Mouse (Mus musculus) G1E (cell line): ENCODE results near the gene Olig1. TPM values are rescaled to one million over a fixed set of nuclear protein-coding genes. Genes with fewer than 3 reads are reported as not detected.
"Not testable (repeated sequence)": the region's sequence is repeated elsewhere in the genome, so short reads cannot be mapped to it uniquely, and the experiment has no call there.

Experiments
- ATAC-seq: 2 replicates; pipeline ENCODE4 v1.8.0; 2016; ENCODE audit warnings: mild to moderate bottlenecking; ENCODE audit not compliant: insufficient number of reproducible peaks, poor library complexity, low FRiP score, severe bottlenecking; ENCODE audit errors: extremely low read depth
- DNase-seq: peaks from one replicate; pipeline ENCODE4 v3.0.0; 2012; ENCODE audit warnings: low spot score
- H3K27me3 ChIP-seq: 2 replicates; pipeline ENCODE4 v1.6.1; 2012; ENCODE audit warnings: mild to moderate bottlenecking, low read length, inconsistent platforms; ENCODE audit not compliant: insufficient read depth
- H3K36me3 ChIP-seq: replicated peaks from 2 replicates; pipeline ENCODE3; 2012; ENCODE audit warnings: mild to moderate bottlenecking, inconsistent platforms
- H3K4me1 ChIP-seq: 2 replicates; pipeline ENCODE4 v1.6.1; 2012; ENCODE audit warnings: low read depth, low read length, inconsistent platforms, mixed read lengths; ENCODE audit not compliant: insufficient read depth
- H3K4me3 ChIP-seq: 2 replicates; pipeline ENCODE4 v1.5.1; 2012; ENCODE audit warnings: low read depth, mild to moderate bottlenecking, inconsistent platforms, low read length, moderate library complexity, mixed read lengths
- H3K9me3 ChIP-seq: replicated peaks from 2 replicates; pipeline ENCODE4 v1.6.1; 2012; ENCODE audit warnings: inconsistent platforms
- CTCF ChIP-seq: IDR thresholded peaks from 2 replicates; pipeline ENCODE4 v1.5.1; 2012; ENCODE audit warnings: low read depth, low read length, inconsistent platforms, mixed read lengths
- GATA1 ChIP-seq: IDR thresholded peaks from 2 replicates; pipeline ENCODE4 v1.6.1; 2012; ENCODE audit warnings: borderline replicate concordance, low read length, inconsistent platforms, mixed read lengths
- GATA2 ChIP-seq: IDR thresholded peaks from 2 replicates; pipeline ENCODE4 v1.6.1; 2012; ENCODE audit warnings: low read depth, low read length, inconsistent platforms, borderline replicate concordance
- POLR2AphosphoS5 ChIP-seq: IDR thresholded peaks from 2 replicates; pipeline ENCODE4 v1.6.1; 2012; ENCODE audit warnings: low read depth, low read length, inconsistent platforms; ENCODE audit not compliant: insufficient replicate concordance
- TAL1 ChIP-seq: conservative IDR thresholded peaks from 2 replicates; pipeline ENCODE4 v1.6.1; 2012; ENCODE audit warnings: low read depth, low read length, inconsistent platforms, mixed read lengths
- polyA plus RNA-seq: library from polyadenylated mRNA; stranded (reverse); fragments of >175 nt; gene quantifications from 2 replicates; pipeline ENCODE4 v1.2.3, GENCODE M21; 2012
- total RNA-seq, 2 experiments: library from RNA; stranded (forward) in 1 of 2; stranded (reverse) in 1 of 2; fragments of 200-1000 nt in 1 of 2; fragments of >200 nt in 1 of 2; fragmentation: Nextera tagmentation in 1 of 2; gene quantifications; 2 replicates each; pipeline ENCODE4 v1.2.3; 2014 to 2017

Olig1 gene
- total and polyA plus RNA-seq, 3 experiments, result not detected

GRCm38 (mm10) chr16:91239024-91239423, 30.5 kb upstream of the Olig1 start:
- ATAC-seq (no peak), DNase-seq (no peak)

GRCm38 (mm10) chr16:91246292-91246691, 23.3 kb upstream of the Olig1 start:
- no peaks in the 10 kb centered on the region for H3K9me3 ChIP-seq
- no peaks in the 10 kb centered on the region for H3K4me1 ChIP-seq
- TF ChIP-seq TAL1 (no peak), GATA1 (no peak), GATA2 (no peak), CTCF (no peak), POLR2AphosphoS5 (no peak)
- peaks cover 3% of the 10 kb centered on the region; the same call in 1 of the 2 replicates for H3K27me3 ChIP-seq
- H3K36me3 ChIP-seq, result no peaks in the 10 kb centered on the region
- DNase-seq (no peak), ATAC-seq (no peak)
- no peak overlapping the region for H3K4me3 ChIP-seq

More at GRCm38 (mm10) chr16:91239024-91239423, 30.5 kb upstream of the Olig1 start:
- H3K27me3 ChIP-seq, result peaks cover 9% of the 10 kb centered on the region; the same call in 1 of the 2 replicates
- H3K4me1 ChIP-seq, result no peaks in the 10 kb centered on the region
- TF ChIP-seq TAL1 (no peak), CTCF (no peak), POLR2AphosphoS5 (no peak), GATA2 (no peak), GATA1 (no peak)
- H3K4me3 ChIP-seq, result no peak overlapping the region
- H3K9me3 ChIP-seq, result no peaks in the 10 kb centered on the region
- H3K36me3 ChIP-seq, result no peaks in the 10 kb centered on the region

- H3K27me3 ChIP-seq, result peaks cover 12% of the 10 kb centered on the region
- not testable (repeated sequence) for H3K4me3 ChIP-seq, DNase-seq, H3K36me3 ChIP-seq, ATAC-seq, H3K4me1 ChIP-seq, H3K9me3 ChIP-seq
Observed at GRCm38 (mm10) chr16:91255419-91256164, 14.0 kb upstream of the Olig1 start.

DNA sequence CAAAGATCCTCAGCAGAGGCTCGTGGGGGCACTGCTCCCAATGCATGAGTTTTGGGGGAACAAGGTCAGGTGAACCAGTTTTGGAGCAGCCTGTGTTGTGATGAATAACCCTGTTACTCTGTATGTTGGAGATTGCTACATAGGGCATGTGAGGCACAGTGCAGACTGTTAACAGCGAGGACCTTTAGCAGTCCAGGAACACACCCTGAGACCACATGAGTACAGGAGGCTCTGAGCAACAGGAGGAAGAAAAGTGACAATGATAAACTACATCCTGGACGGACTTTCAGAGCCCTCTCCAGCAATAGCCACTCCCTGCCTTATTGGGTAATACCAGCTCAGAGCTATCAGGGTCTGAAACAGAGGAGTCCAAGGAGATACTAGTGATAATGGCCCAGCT, 10.6 kb upstream of the Olig1 start:
- Histone ChIP-seq H3K36me3 (no peaks in the 10 kb centered on the region), H3K9me3 (no peaks in the 10 kb centered on the region), H3K4me1 (no peaks in the 10 kb centered on the region), H3K27me3 (peaks cover 12% of the 10 kb centered on the region), H3K4me3 (no peak overlapping the region)
- ATAC-seq, result no peak
- DNase-seq, result no peak
- TF ChIP-seq POLR2AphosphoS5 (no peak), GATA2 (no peak), TAL1 (no peak), GATA1 (no peak), CTCF (no peak)

- DNase-seq (no peak), ATAC-seq (no peak)
- Histone ChIP-seq H3K27me3 (peaks cover 12% of the 10 kb centered on the region), H3K4me3 (no peak overlapping the region), H3K4me1 (no peaks in the 10 kb centered on the region), H3K36me3 (no peaks in the 10 kb centered on the region), H3K9me3 (no peaks in the 10 kb centered on the region)
- TF ChIP-seq GATA2 (no peak), GATA1 (no peak), TAL1 (no peak), CTCF (no peak), POLR2AphosphoS5 (no peak)
Observed at GRCm38 (mm10) chr16:91260861-91261260, 8.7 kb upstream of the Olig1 start.

DNA sequence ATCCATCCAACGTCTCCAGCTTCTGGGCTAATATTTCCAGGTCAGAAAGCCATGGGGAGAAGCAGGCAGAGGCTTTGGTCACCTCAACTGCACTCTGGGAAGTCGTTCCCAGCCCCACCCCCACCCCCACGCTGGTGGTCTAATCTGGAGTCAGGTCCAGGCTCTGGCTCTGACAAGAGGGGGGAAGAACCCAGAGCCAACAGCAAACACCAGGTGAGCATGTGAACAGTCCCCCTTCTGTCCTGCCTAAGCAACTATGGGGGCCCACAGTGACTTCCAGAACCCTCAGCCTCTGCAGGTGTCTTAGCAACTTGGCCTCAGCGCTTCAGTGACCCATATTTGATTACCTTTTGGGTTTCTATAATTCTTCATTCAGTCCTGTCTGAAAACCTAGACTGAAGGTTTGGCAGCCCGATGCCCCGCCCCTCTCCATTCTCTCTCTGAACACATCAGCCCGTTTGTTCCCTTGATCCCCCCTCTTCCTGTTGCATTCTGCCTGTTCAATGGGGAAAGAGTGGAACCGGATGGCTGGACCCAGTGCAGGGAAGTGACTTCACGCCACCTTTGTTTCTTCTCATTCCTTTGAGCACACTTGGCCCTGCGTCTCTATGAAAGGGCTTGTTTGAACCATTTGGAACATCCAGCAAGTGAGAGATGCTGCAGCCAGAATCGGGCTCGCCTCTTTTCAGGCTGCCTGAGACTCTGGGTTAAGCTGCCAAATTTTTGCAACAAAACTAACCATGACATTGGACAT, 6.9 kb upstream of the Olig1 start:
- Histone ChIP-seq H3K36me3 (no peaks in the 10 kb centered on the region), H3K9me3 (no peaks in the 10 kb centered on the region), H3K4me1 (no peaks in the 10 kb centered on the region), H3K4me3 (no peak overlapping the region), H3K27me3 (peaks cover 10% of the 10 kb centered on the region)
- TF ChIP-seq POLR2AphosphoS5 (no peak), CTCF (no peak), TAL1 (no peak), GATA1 (no peak), GATA2 (no peak)
- DNase-seq (no peak), ATAC-seq (no peak)
